Mouse (Mus musculus): ENCODE measurements around the gene Olfr315.

- TF ChIP-seq CTCF (IDR thresholded peaks at IDR 0.05; ENCODE audit: borderline replicate concordance, control insufficient read depth, extremely low read depth, insufficient read depth, low read length, poor library complexity) (no peak), POLR2A (IDR thresholded peaks at IDR 0.05; ENCODE audit: control insufficient read depth, extremely low read depth, insufficient read depth, low read length, poor library complexity) (no peak)
Observed at GRCm38 (mm10) chr11:58796850-58797249, 23.9 kb downstream of the Olfr315 start.

All from thymus, adult 2 months (tissue).